Mouse (Mus musculus) kidney, postnatal 0 days (tissue): ENCODE measurements around the gene 4430402I18Rik. TPM values are rescaled to one million over a fixed set of nuclear protein-coding genes. Genes with fewer than 3 reads are reported as not detected.

ENCODE experiments used
- ATAC-seq: fragments of 200-750 bp; cut with Nextera tagmentation; replicated peaks from 2 replicates; pipeline ENCODE4 v1.8.0; 2017; ENCODE audit warnings: low read depth, moderate number of reproducible peaks, moderate TSS enrichment, moderate library complexity; ENCODE audit not compliant: low FRiP score
- DNase-seq: peaks from one replicate; pipeline ENCODE4 v3.0.0-alpha.2; 2016; ENCODE audit warnings: low spot score
- H3K27ac ChIP-seq: fragments of 300-500 bp; sonication (generic); 2 replicates; pipeline ENCODE4 v1.5.1; 2014; ENCODE audit warnings: mild to moderate bottlenecking
- H3K27me3 ChIP-seq: fragments of 300-500 bp; sonication (generic); 2 replicates; pipeline ENCODE4 v1.6.1; 2014; ENCODE audit warnings: low read length, mixed read lengths; ENCODE audit not compliant: insufficient read depth
- H3K36me3 ChIP-seq: fragments of 300-500 bp; sonication (generic); 2 replicates; pipeline ENCODE4 v1.6.1; 2014; ENCODE audit warnings: low read length, mixed read lengths; ENCODE audit not compliant: insufficient read depth
- H3K4me1 ChIP-seq: fragments of 300-500 bp; sonication (generic); replicated peaks from 2 replicates; pipeline ENCODE4 v1.6.1; 2014; ENCODE audit warnings: antibody characterized with exemption, low read length, mixed read lengths; ENCODE audit not compliant: insufficient read depth
- H3K4me2 ChIP-seq: fragments of 300-500 bp; sonication (generic); 2 replicates; pipeline ENCODE4 v1.6.1; 2014; ENCODE audit warnings: mild to moderate bottlenecking, low read length, moderate library complexity, mixed read lengths
- H3K4me3 ChIP-seq: fragments of 300-500 bp; sonication (generic); replicated peaks from 2 replicates; pipeline ENCODE4 v1.5.1; 2014; ENCODE audit warnings: low read depth, low read length
- H3K9ac ChIP-seq: fragments of 300-500 bp; sonication (generic); 2 replicates; pipeline ENCODE4 v1.6.1; 2014; ENCODE audit warnings: low read depth, low read length
- H3K9me3 ChIP-seq: fragments of 300-500 bp; sonication (generic); replicated peaks from 2 replicates; pipeline ENCODE4 v1.6.1; 2016; ENCODE audit warnings: low read length, inconsistent platforms, mixed read lengths
- CTCF ChIP-seq: IDR thresholded peaks from 2 replicates; pipeline ENCODE4 v1.5.1; 2016; ENCODE audit warnings: antibody characterized with exemption, low read depth, mild to moderate bottlenecking, moderate library complexity
- WGBS: fragments of 180-500 bp; shearing (Covaris S2); extraction: QIAGEN DNeasy Blood & Tissue Kit; methylation state at CpG from one replicate; pipeline ENCODE4 v1.1.7; 2014; 5-methylcytosine and 5-hydroxymethylcytosine counted together
- polyA plus RNA-seq: library from polyadenylated mRNA; unstranded; fragments of >200 nt; fragmentation: Nextera tagmentation; extraction: Ambion mirVana; gene quantifications from 2 replicates; pipeline ENCODE4 v1.2.1, GENCODE M21; 2015

The 4430402I18Rik gene
- polyA plus RNA-seq, 1 experiment from 2014 or later = 9.0 TPM

- ATAC-seq = no peak
- H3K4me2 ChIP-seq = no peak overlapping the region
- no peak for TF ChIP-seq CTCF
- H3K36me3 ChIP-seq = no peaks in the 10 kb centered on the region
- no peak for DNase-seq
- H3K9me3 ChIP-seq = no peaks in the 10 kb centered on the region
- H3K27ac ChIP-seq = no peak overlapping the region
- 86% methylated on average over 3 of the region's 3 CpGs for WGBS
- H3K27me3 ChIP-seq = no peaks in the 10 kb centered on the region
- no peak overlapping the region for H3K4me3 ChIP-seq
- H3K4me1 ChIP-seq = no peaks in the 10 kb centered on the region
- no peak overlapping the region for H3K9ac ChIP-seq
These were observed 32.7 kb downstream of the 4430402I18Rik start for GRCm38 (mm10) chr19:28934897-28935296.

- ATAC-seq (peak; percentile 91), DNase-seq (peak; percentile 18)
- Histone ChIP-seq H3K4me1 (no peaks in the 10 kb centered on the region), H3K9me3 (no peaks in the 10 kb centered on the region), H3K4me3 (no peak overlapping the region), H3K27me3 (no peaks in the 10 kb centered on the region), H3K36me3 (no peaks in the 10 kb centered on the region), H3K27ac (no peak overlapping the region), H3K9ac (no peak overlapping the region), H3K4me2 (no peak overlapping the region)
- peak; percentile 50 for TF ChIP-seq CTCF
These were observed 38.6 kb downstream of the 4430402I18Rik start for GRCm38 (mm10) chr19:28929034-28929433.

GRCm38 (mm10) chr19:28927396-28927795 lies 40.2 kb downstream of the 4430402I18Rik start:
- DNase-seq = no peak
- Histone ChIP-seq H3K27ac (no peak overlapping the region), H3K9me3 (no peaks in the 10 kb centered on the region), H3K36me3 (no peaks in the 10 kb centered on the region), H3K9ac (no peak overlapping the region), H3K27me3 (no peaks in the 10 kb centered on the region), H3K4me3 (no peak overlapping the region), H3K4me2 (no peak overlapping the region), H3K4me1 (no peaks in the 10 kb centered on the region)
- WGBS = 44% methylated on average over 4 of the region's 4 CpGs
- no peak for ATAC-seq
- TF ChIP-seq CTCF = no peak

- TF ChIP-seq CTCF = no peak
- Histone ChIP-seq H3K9me3 (no peaks in the 10 kb centered on the region), H3K4me1 (no peaks in the 10 kb centered on the region), H3K27me3 (no peaks in the 10 kb centered on the region), H3K4me3 (no peak overlapping the region), H3K36me3 (no peaks in the 10 kb centered on the region), H3K9ac (no peak overlapping the region), H3K4me2 (no peak overlapping the region), H3K27ac (no peak overlapping the region)
- ATAC-seq (no peak), DNase-seq (no peak)
- 87% methylated on average over 5 of the region's 5 CpGs for WGBS
These were observed 41.2 kb downstream of the 4430402I18Rik start for GRCm38 (mm10) chr19:28926366-28926765.

GRCm38 (mm10) chr19:28917839-28918238 lies 49.8 kb downstream of the 4430402I18Rik start:
- 73% methylated on average over 5 of the region's 5 CpGs for WGBS
- no peaks in the 10 kb centered on the region for H3K27me3 ChIP-seq
- no peak overlapping the region for H3K9ac ChIP-seq
- no peaks in the 10 kb centered on the region for H3K36me3 ChIP-seq
- no peak overlapping the region for H3K4me3 ChIP-seq
- DNase-seq (no peak), ATAC-seq (no peak)
- no peaks in the 10 kb centered on the region for H3K9me3 ChIP-seq
- no peak overlapping the region for H3K4me2 ChIP-seq
- H3K27ac ChIP-seq = no peak overlapping the region
- no peaks in the 10 kb centered on the region for H3K4me1 ChIP-seq
- TF ChIP-seq CTCF = no peak

- no peak overlapping the region for H3K9ac ChIP-seq
- H3K4me1 ChIP-seq = no peaks in the 10 kb centered on the region
- DNase-seq (peak; percentile 42), ATAC-seq (peak; percentile 40; the same call in 1 of the 2 replicates)
- 0 out of 2 replicates have a peak overlapping the region, but pooled peaks have one; percentile 60 for H3K27ac ChIP-seq
- no peak overlapping the region for H3K4me3 ChIP-seq
- TF ChIP-seq CTCF = no peak
- no peak overlapping the region for H3K4me2 ChIP-seq
- H3K9me3 ChIP-seq = no peaks in the 10 kb centered on the region
- H3K27me3 ChIP-seq = no peaks in the 10 kb centered on the region
- WGBS = 26% methylated on average over 4 of the region's 4 CpGs
- no peaks in the 10 kb centered on the region for H3K36me3 ChIP-seq
These were observed 51.1 kb downstream of the 4430402I18Rik start for GRCm38 (mm10) chr19:28916492-28916891.

GRCm38 (mm10) chr19:28915602-28916250 lies 51.9 kb downstream of the 4430402I18Rik start:
- ATAC-seq (no peak), DNase-seq (no peak)
- H3K27ac ChIP-seq = peak overlapping the region; percentile 60; the same call in 1 of the 2 replicates
- 78% methylated on average over 2 of the region's 2 CpGs for WGBS
- no peaks in the 10 kb centered on the region for H3K9me3 ChIP-seq
- no peak overlapping the region for H3K4me2 ChIP-seq
- H3K4me1 ChIP-seq = no peaks in the 10 kb centered on the region
- H3K4me3 ChIP-seq = no peak overlapping the region
- TF ChIP-seq CTCF = no peak
- H3K27me3 ChIP-seq = no peaks in the 10 kb centered on the region
- no peak overlapping the region for H3K9ac ChIP-seq
- H3K36me3 ChIP-seq = no peaks in the 10 kb centered on the region
